Mouse (Mus musculus): ENCODE measurements at regions not wholly inside any gene's neighbourhood (a gene's known extent, or its start where the extent isn't known, plus 50 kb on each side); places are given as distances from the start of the nearest gene placed in this dataset.

GRCm38 (mm10) chr5:44863887-44864286 lies 64.4 kb upstream of the Ldb2 start:
- no peak overlapping the region for H3K4me2 ChIP-seq (ENCODE audit: low read depth, low read length)
- 51% methylated on average over 3 of the region's 3 CpGs for WGBS
- ATAC-seq (no peak), DNase-seq (ENCODE audit: low spot score) (no peak)
- H3K27ac ChIP-seq, result no peak overlapping the region
- no peaks in the 10 kb centered on the region for H3K4me1 ChIP-seq (ENCODE audit: insufficient read depth, low read length)
- H3K36me3 ChIP-seq (ENCODE audit: insufficient read depth, low read length), result no peaks in the 10 kb centered on the region
- no peak overlapping the region for H3K9ac ChIP-seq (replicated peaks; ENCODE audit: low read length)
- H3K4me3 ChIP-seq (ENCODE audit: low read length), result no peak overlapping the region
- no peaks in the 10 kb centered on the region for H3K27me3 ChIP-seq (ENCODE audit: insufficient read depth, low read length)
- TF ChIP-seq CTCF (IDR thresholded peaks at IDR 0.05; ENCODE audit: low read depth), result no peak
- H3K9me3 ChIP-seq (ENCODE audit: low read length), result no peaks in the 10 kb centered on the region

GRCm38 (mm10) chr5:44863349-44863748 lies 63.9 kb upstream of the Ldb2 start:
- no peak overlapping the region for H3K4me2 ChIP-seq (ENCODE audit: low read depth, low read length)
- no peak for ATAC-seq
- no peak for TF ChIP-seq CTCF (IDR thresholded peaks at IDR 0.05; ENCODE audit: low read depth)
- 70% methylated on average over 3 of the region's 3 CpGs for WGBS
- no peak overlapping the region for H3K27ac ChIP-seq
- no peaks in the 10 kb centered on the region for H3K27me3 ChIP-seq (ENCODE audit: insufficient read depth, low read length)
- no peak overlapping the region for H3K9ac ChIP-seq (replicated peaks; ENCODE audit: low read length)
- H3K4me1 ChIP-seq (ENCODE audit: insufficient read depth, low read length), result no peaks in the 10 kb centered on the region
- no peak overlapping the region for H3K4me3 ChIP-seq (ENCODE audit: low read length)
- no peaks in the 10 kb centered on the region for H3K9me3 ChIP-seq (ENCODE audit: low read length)
- H3K36me3 ChIP-seq (ENCODE audit: insufficient read depth, low read length), result no peaks in the 10 kb centered on the region
- DNase-seq (ENCODE audit: low spot score), result no peak

GRCm38 (mm10) chr5:44854189-44854588 lies 54.7 kb upstream of the Ldb2 start:
- Histone ChIP-seq H3K36me3 (ENCODE audit: insufficient read depth, low read length) (no peaks in the 10 kb centered on the region), H3K4me3 (ENCODE audit: low read length) (no peak overlapping the region), H3K4me1 (ENCODE audit: insufficient read depth, low read length) (no peaks in the 10 kb centered on the region), H3K9ac (replicated peaks; ENCODE audit: low read length) (no peak overlapping the region), H3K27ac (no peak overlapping the region), H3K9me3 (ENCODE audit: low read length) (no peaks in the 10 kb centered on the region), H3K27me3 (ENCODE audit: insufficient read depth, low read length) (no peaks in the 10 kb centered on the region), H3K4me2 (ENCODE audit: low read depth, low read length) (no peak overlapping the region)
- 89% methylated on average over 4 of the region's 4 CpGs for WGBS
- no peak for TF ChIP-seq CTCF (IDR thresholded peaks at IDR 0.05; ENCODE audit: low read depth)
- no peak for DNase-seq (ENCODE audit: low spot score)
- no peak for ATAC-seq
